Mouse (Mus musculus) splenic B cell, adult 2 months (primary cell): ENCODE data around the gene Abhd8.

Source experiments
- DNase-seq: peaks from one replicate; pipeline ENCODE4 v3.0.0-alpha.2; 2011; ENCODE audit warnings: low read depth, low spot score
- H3K27me3 ChIP-seq: 2 replicates; pipeline ENCODE4 v1.6.1; 2012; ENCODE audit warnings: mild to moderate bottlenecking, low read length, moderate library complexity, mixed read lengths; ENCODE audit not compliant: control insufficient read depth, poor library complexity, insufficient read depth, severe bottlenecking
- H3K36me3 ChIP-seq: 2 replicates; pipeline ENCODE4 v1.6.1; 2012; ENCODE audit warnings: mild to moderate bottlenecking, low read length, moderate library complexity, mixed read lengths; ENCODE audit not compliant: control insufficient read depth, poor library complexity, insufficient read depth, severe bottlenecking

The Abhd8 gene

DNA sequence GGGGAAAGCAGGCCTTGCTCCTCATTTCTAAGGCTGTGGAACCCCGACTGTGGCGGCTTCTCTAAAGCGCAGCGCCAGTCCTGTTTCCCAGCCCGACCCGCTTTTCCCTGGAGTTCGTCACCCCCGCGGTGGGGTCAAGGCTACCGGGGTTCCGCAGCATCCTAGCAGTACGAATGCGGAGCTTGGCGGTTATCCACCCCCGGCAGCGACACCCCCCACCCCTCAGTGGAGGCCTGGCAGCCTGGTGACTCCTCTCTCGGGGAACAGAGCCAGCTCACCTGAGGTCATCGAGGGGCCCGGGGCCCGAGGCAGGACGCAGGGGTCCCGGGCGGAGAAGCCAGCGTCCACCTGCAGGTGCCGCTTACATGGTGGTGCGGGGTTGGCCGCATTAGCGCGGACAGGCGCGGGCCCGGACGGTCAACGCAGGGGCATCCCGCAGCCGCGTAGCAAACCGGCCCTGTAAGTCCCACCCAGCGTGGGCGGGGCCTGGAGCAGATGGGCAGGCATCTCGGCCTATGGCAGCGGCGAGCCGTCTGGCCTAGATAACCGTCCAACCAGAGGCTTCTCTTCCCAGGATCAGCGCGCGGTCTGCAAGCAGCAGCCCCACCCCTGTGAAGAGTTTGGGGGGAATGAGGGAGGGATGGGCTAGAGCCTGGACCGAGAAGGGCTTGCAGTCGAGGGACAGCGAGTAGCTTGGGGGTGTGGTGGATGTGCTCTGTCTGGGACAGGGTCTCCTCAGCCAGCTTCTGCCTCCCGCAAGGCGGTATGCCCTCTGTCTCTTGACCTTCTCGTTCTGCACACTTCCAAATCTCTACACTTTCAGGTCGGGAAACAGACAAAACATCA lies at the start of gene Abhd8:
Gene Abhd8 (minus strand): TSS at position 468 of the 846 bp plus-strand sequence.
- no peaks in the 10 kb centered on the region; the same call in none of the 2 replicates for H3K36me3 ChIP-seq
- DNase-seq = peak; percentile 93
- no peaks in the 10 kb centered on the region for H3K27me3 ChIP-seq

DNA sequence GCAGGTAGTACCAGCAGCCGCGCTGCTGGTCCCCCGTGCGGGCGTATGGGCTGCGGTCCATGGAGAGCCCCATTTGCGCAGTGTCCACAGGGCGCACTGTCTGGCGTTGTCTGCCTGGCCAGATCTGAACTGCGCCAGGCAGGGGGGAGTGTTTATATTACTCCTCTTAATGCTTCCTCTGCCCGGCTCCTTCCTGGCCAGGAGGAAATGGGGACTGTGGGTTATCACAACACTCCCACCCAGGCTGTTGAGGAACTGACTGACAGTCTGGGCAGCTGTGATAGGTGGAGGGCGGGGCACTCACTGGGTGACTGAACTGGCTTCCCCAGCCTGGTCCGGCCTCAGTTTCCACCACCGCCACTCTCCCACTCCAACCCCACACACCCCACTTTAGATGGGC lies 48.2 kb upstream of the Abhd8 start, which contains the start of gene Plvap:
Gene Plvap (minus strand): TSS at position 109 of the 400 bp plus-strand sequence.
- DNase-seq = no peak
- H3K27me3 ChIP-seq = no peaks in the 10 kb centered on the region
- H3K36me3 ChIP-seq = no peaks in the 10 kb centered on the region

DNA sequence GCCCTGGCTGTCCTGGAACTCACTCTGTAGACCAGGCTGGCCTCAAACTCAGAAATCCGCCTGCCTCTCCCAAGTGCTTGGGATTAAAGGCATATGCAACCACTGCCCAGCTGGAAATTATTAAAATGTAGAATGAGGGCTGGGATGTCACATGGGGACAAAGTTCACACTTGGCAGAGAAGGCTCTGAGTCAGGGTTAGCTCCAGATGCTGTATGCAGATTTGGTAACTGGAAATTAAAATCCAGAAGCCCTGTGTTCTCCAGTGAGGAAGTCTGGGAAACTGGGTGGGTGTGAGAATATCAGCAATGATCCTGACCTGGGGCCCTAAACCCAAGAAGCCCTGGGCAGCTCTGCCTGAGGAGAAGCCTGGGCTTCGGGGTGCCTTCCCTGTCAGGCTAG lies 45.9 kb upstream of the Abhd8 start:
- Histone ChIP-seq H3K27me3 (no peaks in the 10 kb centered on the region), H3K36me3 (no peaks in the 10 kb centered on the region)
- DNase-seq = no peak

DNA sequence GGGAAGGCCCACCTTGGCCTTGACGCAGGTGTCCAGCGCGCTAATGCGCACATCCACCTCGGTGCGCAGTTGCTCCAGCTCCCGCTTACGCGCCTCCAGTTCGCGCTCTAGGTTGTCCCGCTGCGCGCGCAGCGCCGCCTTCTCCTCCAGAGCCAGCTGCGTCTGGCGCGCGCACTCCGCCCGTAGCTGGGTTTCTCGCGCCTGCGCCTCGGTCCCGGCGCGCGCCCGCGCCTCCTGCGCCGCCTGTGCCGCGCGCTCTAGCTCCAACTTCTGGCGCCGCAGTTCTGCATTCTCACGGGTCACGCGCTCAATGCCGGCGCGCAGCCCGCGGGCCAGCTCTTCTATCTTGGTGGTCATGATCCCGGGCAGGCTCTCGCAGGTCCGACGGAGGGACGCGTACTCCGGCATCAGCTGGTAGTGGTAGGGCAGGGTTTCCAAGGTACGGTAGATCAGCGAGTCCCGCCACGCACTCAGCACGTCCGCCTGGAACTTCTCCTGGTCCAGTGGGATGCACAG lies 44.2 kb upstream of the Abhd8 start:
- no peak for DNase-seq
- Histone ChIP-seq H3K36me3 (no peaks in the 10 kb centered on the region), H3K27me3 (no peaks in the 10 kb centered on the region)

DNA sequence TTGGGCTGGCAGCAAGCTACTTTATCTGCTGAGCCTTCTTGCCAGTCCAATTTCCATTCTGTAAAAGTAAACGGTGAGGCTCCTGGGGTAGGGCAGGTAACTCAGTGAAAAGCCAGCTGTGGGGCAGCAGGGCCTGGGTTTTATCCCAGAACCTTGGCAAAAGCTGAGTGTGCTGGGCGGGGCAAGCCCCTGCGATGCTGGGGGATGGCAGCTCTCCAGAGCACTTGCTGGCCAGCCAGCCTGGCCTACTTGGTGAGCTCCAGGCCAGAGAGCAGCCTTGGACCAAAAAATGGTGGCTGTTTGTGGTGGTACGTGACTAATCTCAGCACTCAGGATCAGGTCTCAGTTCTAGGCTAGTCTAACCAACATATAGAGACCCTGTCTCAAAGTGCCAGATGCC lies 42.5 kb upstream of the Abhd8 start:
- no peak for DNase-seq
- no peaks in the 10 kb centered on the region for H3K36me3 ChIP-seq
- no peaks in the 10 kb centered on the region for H3K27me3 ChIP-seq

DNA sequence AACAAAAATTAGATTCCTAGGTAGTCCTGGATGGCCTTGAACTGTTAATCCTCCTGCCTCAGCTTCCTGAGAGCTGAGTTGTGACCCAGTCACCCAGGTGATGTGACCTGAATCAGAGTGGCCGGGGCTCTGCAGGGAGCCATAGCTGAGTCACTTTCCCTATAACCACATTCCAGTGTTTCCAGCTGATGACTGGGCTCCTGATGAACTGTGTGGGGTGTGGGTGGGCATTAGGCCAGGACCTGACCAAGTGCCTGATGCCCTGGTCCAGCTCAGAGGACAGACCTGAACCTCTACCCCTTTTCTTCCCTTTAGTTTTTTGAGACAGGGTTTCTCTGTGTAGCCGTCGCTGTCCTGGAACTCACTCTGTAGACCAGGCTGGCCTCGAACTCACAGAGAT lies 41.9 kb upstream of the Abhd8 start:
- Histone ChIP-seq H3K36me3 (no peaks in the 10 kb centered on the region), H3K27me3 (no peaks in the 10 kb centered on the region)
- no peak for DNase-seq

DNA sequence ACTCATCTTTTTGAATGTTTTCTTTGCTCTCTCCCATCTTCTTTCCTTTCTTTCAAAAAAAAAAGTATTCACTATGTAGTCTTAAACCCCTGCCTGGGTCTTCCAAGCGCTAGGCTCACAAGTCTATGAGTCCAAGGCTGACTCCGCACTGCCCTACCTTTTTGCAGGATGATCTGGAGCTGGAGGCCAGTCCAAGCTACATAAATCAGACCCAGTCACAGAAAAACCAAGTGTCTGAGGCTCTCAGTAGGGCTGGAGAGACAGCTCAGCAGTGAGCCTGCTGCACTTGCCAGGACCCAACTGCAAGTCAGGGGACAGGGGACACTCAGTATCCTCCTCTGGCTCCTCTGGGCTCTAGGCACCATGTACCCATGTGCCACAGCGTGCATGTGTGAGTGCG lies 40.9 kb upstream of the Abhd8 start:
- no peaks in the 10 kb centered on the region for H3K27me3 ChIP-seq
- no peak for DNase-seq
- no peaks in the 10 kb centered on the region for H3K36me3 ChIP-seq

DNA sequence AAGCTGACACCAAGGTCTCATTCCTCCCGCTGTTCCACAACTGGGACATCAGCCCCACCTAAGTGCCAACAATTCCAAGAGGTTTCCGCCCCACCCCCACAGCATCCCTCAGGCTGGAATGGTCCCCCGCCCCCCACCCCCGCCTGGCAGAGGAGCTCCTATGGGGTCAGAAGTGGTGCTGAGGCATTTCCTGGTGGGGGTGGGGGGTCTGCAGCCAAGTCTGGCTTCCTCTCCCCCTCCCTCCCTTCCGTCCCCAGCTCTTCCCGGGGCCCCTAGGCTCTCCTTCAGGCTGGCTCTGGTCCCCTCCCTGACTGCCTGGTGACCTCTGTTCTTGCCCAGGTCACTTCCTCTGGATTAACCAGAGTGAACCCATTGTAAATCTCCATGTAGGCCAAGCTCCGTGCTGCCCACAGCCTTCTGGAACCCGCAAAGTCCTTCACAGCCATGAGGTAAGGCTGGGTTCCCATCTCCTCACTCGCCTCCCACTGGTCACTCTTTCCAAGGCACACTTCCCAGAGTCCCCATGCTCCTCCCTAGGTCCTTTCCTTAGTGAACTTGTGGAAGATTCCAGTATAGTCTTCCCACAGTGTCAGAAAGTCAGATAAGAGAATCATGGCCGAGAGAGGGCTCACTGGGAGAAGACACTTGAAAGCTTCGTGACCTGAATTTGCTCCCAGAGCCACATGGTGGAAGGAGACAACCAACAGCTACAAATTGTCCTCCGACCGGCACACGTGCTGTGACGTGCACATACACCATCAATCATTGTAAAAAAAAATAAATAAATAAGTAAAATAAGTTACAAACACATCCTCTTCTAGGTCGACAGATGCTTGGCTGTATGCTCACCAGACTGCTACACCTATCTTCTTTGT lies 35.6 kb upstream of the Abhd8 start:
- H3K36me3 ChIP-seq = no peaks in the 10 kb centered on the region
- no peaks in the 10 kb centered on the region for H3K27me3 ChIP-seq
- DNase-seq = no peak

DNA sequence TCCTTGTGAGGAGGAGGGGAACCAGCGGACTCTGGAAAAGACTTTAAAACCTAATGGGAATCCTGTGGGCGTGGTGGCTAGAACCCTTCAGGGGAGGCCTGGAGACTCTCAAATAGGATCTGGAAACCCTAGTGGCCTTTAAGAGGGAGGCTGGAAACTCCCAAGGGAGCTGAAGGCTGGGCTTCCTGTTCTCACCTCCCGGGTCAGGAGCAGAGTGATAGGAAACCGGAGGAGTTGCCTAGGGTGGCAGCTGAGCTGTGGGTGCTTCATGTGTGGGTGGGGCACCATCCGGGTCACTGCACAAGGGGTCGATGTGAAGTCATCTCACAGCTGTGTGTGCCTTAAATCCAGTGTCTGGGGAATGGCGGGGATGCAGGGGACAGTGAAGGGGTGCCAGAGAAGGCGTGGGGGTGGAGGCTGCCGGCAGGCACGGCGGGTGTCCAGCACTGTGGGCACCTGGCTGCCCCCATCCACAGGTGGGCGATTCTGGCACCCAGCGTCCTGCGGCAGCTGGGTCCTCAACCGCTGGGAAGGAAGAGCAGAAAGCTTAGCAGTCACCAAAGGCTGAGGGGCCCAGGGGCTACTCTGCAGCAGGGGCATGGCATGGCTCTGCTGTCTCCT lies 34.5 kb upstream of the Abhd8 start:
- no peaks in the 10 kb centered on the region for H3K36me3 ChIP-seq
- DNase-seq = no peak

DNA sequence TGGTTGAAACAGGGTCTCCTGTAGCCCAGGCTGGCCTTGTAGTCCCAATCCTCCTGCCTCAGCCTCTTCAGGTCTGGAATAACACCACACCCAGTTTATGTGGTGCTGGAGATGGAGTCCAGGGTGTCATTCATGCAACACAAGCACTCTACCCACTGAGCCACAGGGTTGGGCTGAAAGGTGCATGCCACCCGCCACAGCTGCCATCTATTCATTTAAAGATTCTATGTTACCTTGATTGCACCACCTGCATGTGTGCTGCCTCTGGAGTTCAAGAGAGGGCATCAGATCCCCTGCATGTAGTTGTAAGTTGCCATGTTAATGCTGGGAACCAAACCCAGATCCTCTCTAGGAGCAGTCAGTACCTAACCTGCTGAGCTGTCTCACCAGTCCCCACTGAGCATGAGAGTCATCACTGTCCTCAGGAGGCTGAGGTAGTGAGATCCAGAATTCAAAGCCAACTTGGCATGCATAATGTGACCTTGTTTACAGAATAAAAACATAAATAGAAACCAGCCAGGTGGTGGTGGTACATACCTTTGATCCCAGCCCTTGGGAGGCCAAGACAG lies 33.7 kb upstream of the Abhd8 start:
- DNase-seq = no peak
- no peaks in the 10 kb centered on the region for H3K27me3 ChIP-seq
- no peaks in the 10 kb centered on the region for H3K36me3 ChIP-seq

More for the DNA sequence above, 34.5 kb upstream of the Abhd8 start:
- H3K27me3 ChIP-seq = no peaks in the 10 kb centered on the region

DNA sequence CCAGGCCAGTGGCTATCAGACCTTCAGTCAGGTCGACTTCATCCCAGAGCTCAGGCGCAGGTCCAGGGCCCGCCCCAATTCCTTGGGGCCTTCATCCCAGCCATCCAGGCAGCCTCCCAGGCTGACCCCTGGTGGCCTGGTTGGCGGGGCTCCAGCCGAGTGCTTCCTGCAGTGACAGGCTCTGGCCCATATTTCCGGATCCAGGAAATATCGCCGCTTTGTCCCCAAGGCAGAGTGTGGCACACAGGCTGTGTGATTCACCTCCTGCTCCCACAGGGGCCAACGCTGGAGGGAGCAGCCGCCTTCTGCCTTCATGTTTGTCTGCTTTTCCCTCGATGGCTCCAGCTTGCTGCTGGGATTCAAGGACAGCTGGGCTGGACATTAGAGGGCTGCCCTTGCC lies 33.0 kb upstream of the Abhd8 start:
- Histone ChIP-seq H3K36me3 (no peaks in the 10 kb centered on the region; the same call in 1 of the 2 replicates), H3K27me3 (no peaks in the 10 kb centered on the region)
- DNase-seq = no peak

DNA sequence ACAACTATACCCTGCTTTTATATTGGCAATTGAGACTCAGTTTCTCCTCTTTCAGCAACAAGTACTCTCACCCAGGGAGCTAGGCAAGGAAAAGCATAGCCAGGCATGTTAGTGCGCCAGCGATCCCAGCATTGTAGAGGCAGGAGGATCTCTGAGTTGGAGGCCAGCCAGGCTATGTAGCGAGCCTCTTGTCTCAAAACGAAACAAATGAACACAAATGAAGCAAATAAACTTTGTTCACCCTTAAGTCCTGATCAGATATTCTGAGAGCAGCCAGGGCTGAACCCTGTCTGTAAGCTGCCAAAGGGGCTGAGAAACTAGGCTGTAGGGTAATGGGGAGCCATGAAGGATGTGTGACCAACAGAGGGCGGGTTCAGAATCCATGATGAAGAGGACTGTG lies 32.4 kb upstream of the Abhd8 start:
- no peak for DNase-seq
- Histone ChIP-seq H3K27me3 (no peaks in the 10 kb centered on the region), H3K36me3 (no peaks in the 10 kb centered on the region; the same call in 1 of the 2 replicates)

DNA sequence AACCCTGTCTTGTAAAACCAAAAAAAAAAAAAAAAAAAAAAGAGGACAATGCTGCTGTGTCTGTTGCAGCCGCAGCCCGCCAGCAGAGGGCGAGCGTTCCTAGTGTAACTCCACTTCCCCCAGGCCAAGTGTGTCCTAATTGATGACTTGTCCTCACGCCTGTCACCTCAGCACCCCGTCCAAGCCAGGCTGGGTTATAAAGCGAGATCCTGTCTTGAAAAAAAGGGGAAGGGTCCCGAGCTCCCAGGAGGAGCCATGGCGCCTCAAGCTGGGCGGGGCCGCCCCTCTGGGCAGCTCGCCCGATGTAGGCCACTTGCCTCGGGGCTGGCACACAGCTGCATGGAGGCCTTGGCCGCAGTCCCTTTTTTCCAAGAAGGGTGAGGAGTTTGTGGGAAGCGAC lies 31.6 kb upstream of the Abhd8 start:
- DNase-seq = peak; percentile 90
- H3K36me3 ChIP-seq = no peaks in the 10 kb centered on the region; the same call in 1 of the 2 replicates
- no peaks in the 10 kb centered on the region for H3K27me3 ChIP-seq

DNA sequence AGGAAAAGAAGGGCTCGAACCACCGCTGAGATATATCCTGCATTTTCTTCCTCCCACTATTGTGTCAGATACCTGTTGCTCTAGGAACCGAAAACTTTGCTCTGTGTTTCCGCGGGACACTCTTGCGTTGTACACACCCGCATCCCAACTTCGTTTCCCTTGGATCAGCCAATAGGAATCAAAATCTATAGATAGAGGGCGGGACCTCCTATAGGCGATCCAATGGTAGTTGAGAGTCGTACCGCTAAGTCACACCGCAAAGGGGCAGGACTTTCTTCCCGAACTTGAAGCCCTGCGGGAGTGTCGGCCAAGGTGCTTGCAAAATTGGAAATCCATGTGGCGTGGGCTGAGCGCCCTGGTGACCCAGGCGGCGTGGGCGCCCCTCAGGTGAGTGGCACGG lies 25.0 kb upstream of the Abhd8 start:
- peak; percentile 95 for DNase-seq
- no peaks in the 10 kb centered on the region for H3K27me3 ChIP-seq

More for the DNA sequence above, 25.0 kb upstream of the Abhd8 start:
- no peaks in the 10 kb centered on the region; the same call in 1 of the 2 replicates for H3K36me3 ChIP-seq
